Mouse (Mus musculus) thymus, adult 2 months (tissue): ENCODE results near the gene Lrrc7.

Experiments
- CTCF ChIP-seq: fragments of 200-500 bp; IDR thresholded peaks from 2 replicates; pipeline ENCODE4 v1.5.1; 2012; ENCODE audit warnings: mild to moderate bottlenecking, control low read depth, low read length, moderate library complexity, borderline replicate concordance; ENCODE audit not compliant: control insufficient read depth, poor library complexity, insufficient read depth; ENCODE audit errors: extremely low read depth
- POLR2A ChIP-seq: fragments of 200-500 bp; IDR thresholded peaks from 2 replicates; pipeline ENCODE4 v1.6.1; 2012; ENCODE audit warnings: mild to moderate bottlenecking, low read length, control low read depth, moderate library complexity; ENCODE audit not compliant: control insufficient read depth, poor library complexity, insufficient read depth; ENCODE audit errors: extremely low read depth

- TF ChIP-seq CTCF (no peak), POLR2A (peak; percentile 84)
These were observed 525.6 kb downstream of the Lrrc7 start, which contains the start of the genes Srsf11 and Lrrc40 for GRCm38 (mm10) chr3:158036329-158036988.
